Mouse (Mus musculus): Measurements from ENCODE around the gene Bri3bp. TPM values are rescaled to one million over a fixed set of nuclear protein-coding genes. Genes with fewer than 3 reads are reported as not detected.

The Bri3bp gene
- polyA plus RNA-seq, 2 experiments, result 15.0 to 30.0 TPM

GRCm38 (mm10) chr5:125477533-125477932 is 36.2 kb downstream of the Bri3bp start:
- no peaks in the 10 kb centered on the region for H3K27me3 ChIP-seq (ENCODE audit: control insufficient read depth, insufficient read depth, low read length)
- H3K4me3 ChIP-seq (replicated peaks; ENCODE audit: low read length), result no peak overlapping the region
- ATAC-seq (ENCODE audit: low FRiP score, low read depth) (no peak), DNase-seq (ENCODE audit: low spot score) (no peak)
- 0 out of 2 replicates have a peak overlapping the region, but pooled peaks have one; percentile 28 for H3K9ac ChIP-seq (ENCODE audit: low read depth, low read length, severe bottlenecking)
- no peak for TF ChIP-seq POLR2A (IDR thresholded peaks at IDR 0.05; ENCODE audit: borderline replicate concordance, extremely low read depth, insufficient read depth, insufficient read length)
- 30% methylated on average over 7 of the region's 7 CpGs for WGBS
- peaks cover 17% of the 10 kb centered on the region for H3K4me1 ChIP-seq (ENCODE audit: control insufficient read depth, insufficient read depth, low read length)
- H3K27ac ChIP-seq (replicated peaks; ENCODE audit: low read depth, low read length), result no peak overlapping the region
- peak overlapping the region; percentile 78 for H3K4me2 ChIP-seq (replicated peaks; ENCODE audit: low read depth, low read length, severe bottlenecking)
- H3K9me3 ChIP-seq (ENCODE audit: control insufficient read depth, low read length), result no peaks in the 10 kb centered on the region
- H3K36me3 ChIP-seq (ENCODE audit: control insufficient read depth, insufficient read depth, low read length), result peaks cover 10% of the 10 kb centered on the region

- Histone ChIP-seq H3K9ac (ENCODE audit: low read depth, low read length, severe bottlenecking) (0 out of 2 replicates have a peak overlapping the region, but pooled peaks have one; percentile 28), H3K9me3 (ENCODE audit: control insufficient read depth, low read length) (no peaks in the 10 kb centered on the region), H3K4me1 (ENCODE audit: control insufficient read depth, insufficient read depth, low read length) (peaks cover 17% of the 10 kb centered on the region), H3K36me3 (ENCODE audit: control insufficient read depth, insufficient read depth, low read length) (peaks cover 15% of the 10 kb centered on the region), H3K4me2 (replicated peaks; ENCODE audit: low read depth, low read length, severe bottlenecking) (no peak overlapping the region), H3K27ac (replicated peaks; ENCODE audit: low read depth, low read length) (no peak overlapping the region), H3K4me3 (replicated peaks; ENCODE audit: low read length) (no peak overlapping the region), H3K27me3 (ENCODE audit: control insufficient read depth, insufficient read depth, low read length) (no peaks in the 10 kb centered on the region)
- DNase-seq (ENCODE audit: low spot score) (no peak), ATAC-seq (ENCODE audit: low FRiP score, low read depth) (no peak)
- no peak for TF ChIP-seq POLR2A (IDR thresholded peaks at IDR 0.05; ENCODE audit: borderline replicate concordance, extremely low read depth, insufficient read depth, insufficient read length)
- WGBS, result 71% methylated on average over 7 of the region's 7 CpGs
Measured at GRCm38 (mm10) chr5:125478037-125478436, 36.7 kb downstream of the Bri3bp start.

DNA sequence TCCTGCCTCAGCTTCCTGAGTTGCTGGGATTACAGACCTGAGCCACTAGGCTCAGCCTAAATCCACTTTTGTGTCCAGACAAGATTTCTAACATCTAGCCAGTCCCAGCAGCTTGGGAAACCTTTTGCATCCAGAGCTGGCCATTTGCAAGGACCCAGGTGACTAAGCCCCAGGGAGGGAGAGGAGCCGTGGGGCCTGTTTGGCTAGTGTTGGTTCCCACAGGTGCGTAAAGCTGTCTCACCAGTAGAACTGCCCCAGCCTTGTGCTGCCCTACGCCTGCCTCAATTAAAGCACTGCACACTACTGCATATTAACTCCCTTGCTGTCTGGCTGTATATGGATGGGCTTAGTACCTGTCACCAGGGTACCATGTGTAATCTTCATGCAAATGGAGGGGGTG is 38.0 kb downstream of the Bri3bp start:
- peaks cover 22% of the 10 kb centered on the region for H3K36me3 ChIP-seq (ENCODE audit: control insufficient read depth, insufficient read depth, low read length)
- H3K9ac ChIP-seq (ENCODE audit: low read depth, low read length, severe bottlenecking), result no peak overlapping the region
- DNase-seq (ENCODE audit: low spot score) (no peak), ATAC-seq (ENCODE audit: low FRiP score, low read depth) (no peak)
- 86% methylated on average over 3 of the region's 3 CpGs for WGBS
- TF ChIP-seq POLR2A (IDR thresholded peaks at IDR 0.05; ENCODE audit: borderline replicate concordance, extremely low read depth, insufficient read depth, insufficient read length), result no peak
- H3K27me3 ChIP-seq (ENCODE audit: control insufficient read depth, insufficient read depth, low read length), result no peaks in the 10 kb centered on the region
- H3K27ac ChIP-seq (replicated peaks; ENCODE audit: low read depth, low read length), result no peak overlapping the region
- H3K4me2 ChIP-seq (replicated peaks; ENCODE audit: low read depth, low read length, severe bottlenecking), result no peak overlapping the region
- peaks cover 17% of the 10 kb centered on the region for H3K4me1 ChIP-seq (ENCODE audit: control insufficient read depth, insufficient read depth, low read length)
- no peaks in the 10 kb centered on the region for H3K9me3 ChIP-seq (ENCODE audit: control insufficient read depth, low read length)
- H3K4me3 ChIP-seq (replicated peaks; ENCODE audit: low read length), result no peak overlapping the region

GRCm38 (mm10) chr5:125480434-125481231 is 39.3 kb downstream of the Bri3bp start:
- Histone ChIP-seq H3K4me3 (replicated peaks; ENCODE audit: low read length) (no peak overlapping the region), H3K36me3 (ENCODE audit: control insufficient read depth, insufficient read depth, low read length) (peaks cover 29% of the 10 kb centered on the region), H3K27ac (replicated peaks; ENCODE audit: low read depth, low read length) (no peak overlapping the region), H3K4me1 (ENCODE audit: control insufficient read depth, insufficient read depth, low read length) (peaks cover 17% of the 10 kb centered on the region), H3K4me2 (replicated peaks; ENCODE audit: low read depth, low read length, severe bottlenecking) (no peak overlapping the region), H3K9me3 (ENCODE audit: control insufficient read depth, low read length) (no peaks in the 10 kb centered on the region), H3K27me3 (ENCODE audit: control insufficient read depth, insufficient read depth, low read length) (no peaks in the 10 kb centered on the region), H3K9ac (ENCODE audit: low read depth, low read length, severe bottlenecking) (no peak overlapping the region)
- DNase-seq (ENCODE audit: low spot score) (no peak), ATAC-seq (ENCODE audit: low FRiP score, low read depth) (no peak)
- 84% methylated on average over 11 of the region's 11 CpGs for WGBS
- no peak for TF ChIP-seq POLR2A (IDR thresholded peaks at IDR 0.05; ENCODE audit: borderline replicate concordance, extremely low read depth, insufficient read depth, insufficient read length)

GRCm38 (mm10) chr5:125482474-125482873 is 41.1 kb downstream of the Bri3bp start:
- ATAC-seq (ENCODE audit: low FRiP score, low read depth), result no peak
- peaks cover 35% of the 10 kb centered on the region for H3K36me3 ChIP-seq (ENCODE audit: control insufficient read depth, insufficient read depth, low read length)
- 92% methylated on average over 7 of the region's 7 CpGs for WGBS

More at GRCm38 (mm10) chr5:125482474-125482873, 41.1 kb downstream of the Bri3bp start:
- H3K9me3 ChIP-seq (ENCODE audit: control insufficient read depth, low read length), result no peaks in the 10 kb centered on the region
- H3K4me2 ChIP-seq (replicated peaks; ENCODE audit: low read depth, low read length, severe bottlenecking), result no peak overlapping the region
- no peaks in the 10 kb centered on the region for H3K27me3 ChIP-seq (ENCODE audit: control insufficient read depth, insufficient read depth, low read length)
- peaks cover 6% of the 10 kb centered on the region for H3K4me1 ChIP-seq (ENCODE audit: control insufficient read depth, insufficient read depth, low read length)
- no peak overlapping the region for H3K27ac ChIP-seq (replicated peaks; ENCODE audit: low read depth, low read length)
- H3K9ac ChIP-seq (ENCODE audit: low read depth, low read length, severe bottlenecking), result no peak overlapping the region
- no peak for DNase-seq (ENCODE audit: low spot score)
- no peak overlapping the region for H3K4me3 ChIP-seq (replicated peaks; ENCODE audit: low read length)
- no peak for TF ChIP-seq POLR2A (IDR thresholded peaks at IDR 0.05; ENCODE audit: borderline replicate concordance, extremely low read depth, insufficient read depth, insufficient read length)
